Mouse (Mus musculus): ENCODE measurements at regions not wholly inside any gene's neighbourhood (a gene's known extent, or its start where the extent isn't known, plus 50 kb on each side); places are given as distances from the start of the nearest gene placed in this dataset.

DNA sequence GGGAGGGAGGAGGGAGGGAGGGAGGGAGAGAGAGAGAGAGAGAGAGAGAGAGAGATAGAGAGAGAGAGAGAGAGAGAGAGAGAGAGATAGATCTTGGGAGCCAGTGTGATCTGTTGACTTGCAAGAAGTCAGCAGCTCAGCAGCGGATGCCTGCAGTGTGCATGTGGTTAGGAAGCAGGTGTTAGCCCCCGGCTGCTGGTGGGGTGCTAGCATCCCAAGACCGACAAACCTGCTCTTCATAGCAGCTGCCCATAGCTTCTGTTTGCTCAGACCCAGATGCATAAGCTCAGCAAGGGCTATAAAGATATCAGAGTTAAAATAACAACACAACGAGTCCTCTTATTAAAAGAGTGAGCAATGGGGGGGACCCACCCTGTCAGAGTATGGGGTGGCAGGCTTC lies 88.7 kb upstream of the Hdac4 start:
- no peak for DNase-seq (ENCODE audit: low spot score)

DNA sequence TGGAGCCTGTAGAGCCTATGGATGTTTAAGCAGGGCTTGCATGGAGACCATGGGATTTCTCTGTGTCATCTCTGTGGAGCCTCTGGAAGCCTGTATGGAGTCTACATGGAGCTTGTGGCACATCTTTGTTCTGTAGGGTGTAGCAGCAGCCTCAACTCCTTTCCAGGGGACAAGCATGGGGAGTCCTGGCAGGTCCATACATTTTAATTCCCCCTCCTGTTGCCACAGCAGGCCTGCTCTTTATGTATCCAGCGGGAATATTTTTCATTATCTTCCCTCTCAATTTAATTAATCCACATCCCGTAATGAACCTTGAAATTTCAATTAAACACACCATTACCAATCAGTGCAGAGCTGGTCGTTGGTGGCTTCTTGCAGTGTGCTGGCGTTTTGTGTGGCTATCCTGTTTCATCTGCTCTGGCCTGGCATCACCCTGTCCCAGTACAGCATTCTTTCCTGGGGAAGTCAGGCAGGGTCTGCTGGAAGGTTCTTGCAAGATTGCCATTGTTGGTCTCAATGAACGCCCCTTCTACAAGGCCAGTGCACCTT lies 81.8 kb upstream of the Hdac4 start:
- no peak for DNase-seq (ENCODE audit: low spot score)

DNA sequence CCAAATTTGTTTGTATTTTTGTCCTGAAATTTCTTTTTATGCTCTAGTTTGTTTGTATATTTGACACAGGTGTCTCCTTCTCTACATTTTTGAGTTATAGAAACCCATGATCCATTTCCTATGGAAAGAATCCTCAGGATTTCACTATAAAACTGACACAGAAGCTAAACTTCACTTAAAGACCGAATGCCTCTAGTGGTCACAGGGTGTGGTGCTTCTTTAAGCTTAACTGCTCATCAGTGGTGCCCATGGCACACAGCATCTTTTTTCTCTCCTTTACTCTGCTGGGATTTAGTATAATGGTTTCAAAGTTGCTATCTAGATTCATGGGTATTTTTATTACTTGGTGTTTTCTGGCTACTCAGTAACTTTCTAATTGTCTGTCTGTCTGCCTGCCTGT lies 79.9 kb upstream of the Hdac4 start:
- peak; percentile 8 for DNase-seq (ENCODE audit: low spot score)

DNA sequence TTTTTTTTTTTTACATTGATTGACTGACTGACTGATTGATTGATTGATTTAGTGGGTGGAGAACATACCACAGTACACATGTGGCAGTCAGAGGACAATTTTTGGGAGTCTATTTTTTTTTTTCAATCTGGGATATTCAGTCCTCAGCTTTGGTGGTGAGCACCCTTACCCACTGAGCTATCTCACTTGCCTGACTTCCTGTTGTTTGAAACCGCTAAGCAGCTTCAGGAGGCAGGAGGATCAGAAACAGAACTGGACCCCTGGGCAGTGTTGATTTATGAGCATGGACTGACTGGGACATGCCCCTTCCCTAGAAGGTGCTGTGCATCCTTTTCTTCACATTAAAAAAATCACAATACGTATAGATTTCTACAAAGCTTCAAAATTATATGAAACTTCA lies 78.3 kb upstream of the Hdac4 start:
- DNase-seq (ENCODE audit: low spot score): no peak

DNA sequence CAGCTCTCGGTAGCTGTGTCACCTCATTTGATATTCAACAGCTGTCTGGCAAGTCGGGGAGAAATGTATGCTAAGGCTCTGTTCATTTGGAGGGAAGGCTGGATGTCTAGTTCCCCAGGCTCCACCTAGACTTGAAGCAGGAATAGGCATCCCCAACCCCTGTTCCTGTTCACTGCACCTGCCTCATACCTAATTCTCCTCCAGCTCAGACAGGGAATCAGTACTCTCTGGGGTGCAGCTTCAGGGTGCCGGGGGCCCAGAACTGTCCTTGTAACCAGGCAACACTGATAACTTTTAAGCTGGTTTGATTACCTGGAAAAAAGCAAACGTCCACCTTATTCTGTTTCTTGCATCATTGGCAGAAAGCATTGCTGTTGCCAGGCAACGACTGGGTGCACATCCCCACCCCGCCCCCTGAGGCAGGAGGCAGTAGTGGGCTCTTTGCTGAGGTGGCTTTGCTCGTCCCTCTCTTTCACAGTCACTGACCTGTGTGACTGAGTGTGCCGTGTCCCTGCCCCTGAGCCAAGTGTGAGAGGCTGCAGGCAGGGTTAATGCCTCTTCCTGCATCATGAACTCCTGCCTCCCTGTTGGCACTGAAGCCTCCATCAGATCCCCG lies 76.3 kb upstream of the Hdac4 start:
- DNase-seq (ENCODE audit: low spot score): no peak

DNA sequence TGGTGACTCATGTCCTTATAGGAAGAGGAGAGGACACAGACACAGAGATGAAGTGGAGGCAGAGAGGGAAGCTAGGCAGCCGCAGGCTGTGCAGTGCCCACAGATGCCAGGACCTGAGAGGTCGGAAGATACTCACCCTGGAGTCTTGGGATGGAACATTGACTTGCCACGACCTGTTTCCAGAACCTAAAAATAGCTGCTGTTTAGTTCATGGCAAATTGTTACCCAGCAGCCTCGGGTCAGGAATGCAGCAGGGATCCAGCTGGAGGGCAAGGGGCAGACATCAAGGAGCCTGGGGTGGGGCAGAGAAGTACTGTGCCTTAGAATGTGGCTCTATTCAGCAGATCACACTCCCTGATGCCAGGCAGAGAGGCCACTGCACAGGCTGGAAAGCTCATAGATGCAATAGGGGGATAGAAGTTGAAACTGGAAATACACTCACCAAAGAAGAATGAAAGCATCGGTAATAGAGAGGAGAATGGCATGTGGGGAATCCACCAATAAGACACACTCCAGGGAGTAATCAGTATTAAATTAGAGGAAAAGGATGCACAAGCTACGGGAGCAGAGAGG lies 75.1 kb upstream of the Hdac4 start:
- no peak for DNase-seq (ENCODE audit: low spot score)

DNA sequence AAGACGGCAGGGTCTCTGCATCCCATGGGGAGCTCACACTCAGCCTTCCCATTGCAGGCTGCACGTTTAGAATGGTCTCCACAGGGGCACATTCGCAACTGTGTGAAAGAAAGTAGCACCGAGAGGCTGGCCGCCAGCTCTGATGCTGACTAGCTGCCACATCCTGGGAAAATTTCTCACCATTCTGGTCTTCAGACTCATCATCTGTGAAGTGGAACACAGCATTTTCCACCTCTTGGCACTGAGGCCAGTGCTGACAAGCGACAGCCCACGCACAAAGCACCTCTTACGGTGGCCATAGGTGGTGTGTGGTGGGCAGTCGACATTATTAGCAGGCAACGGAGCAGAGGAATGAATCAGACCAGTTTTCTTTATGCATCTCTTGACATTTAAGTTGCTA lies 74.0 kb upstream of the Hdac4 start:
- DNase-seq (ENCODE audit: low spot score): no peak

DNA sequence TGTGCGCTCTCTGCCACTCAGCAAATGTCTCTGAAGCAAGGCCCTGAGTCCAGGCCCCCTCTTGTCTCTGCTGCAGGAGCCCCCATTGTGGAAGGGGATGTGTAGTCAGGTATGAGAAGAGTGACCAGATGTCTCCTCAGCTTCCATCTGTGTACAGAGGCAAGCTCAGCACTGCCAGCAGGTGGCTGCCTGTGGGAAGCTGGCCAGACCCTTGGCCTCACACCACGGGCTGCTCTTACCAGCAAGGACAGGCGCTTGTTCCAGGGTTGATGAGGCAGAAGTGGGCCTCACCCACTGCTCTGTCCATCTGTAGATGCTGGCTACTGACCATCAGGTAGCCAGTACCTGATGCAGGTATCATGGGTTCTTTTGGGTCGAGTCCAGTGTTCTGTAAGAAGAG lies 69.4 kb upstream of the Hdac4 start:
- DNase-seq (ENCODE audit: low spot score): no peak

DNA sequence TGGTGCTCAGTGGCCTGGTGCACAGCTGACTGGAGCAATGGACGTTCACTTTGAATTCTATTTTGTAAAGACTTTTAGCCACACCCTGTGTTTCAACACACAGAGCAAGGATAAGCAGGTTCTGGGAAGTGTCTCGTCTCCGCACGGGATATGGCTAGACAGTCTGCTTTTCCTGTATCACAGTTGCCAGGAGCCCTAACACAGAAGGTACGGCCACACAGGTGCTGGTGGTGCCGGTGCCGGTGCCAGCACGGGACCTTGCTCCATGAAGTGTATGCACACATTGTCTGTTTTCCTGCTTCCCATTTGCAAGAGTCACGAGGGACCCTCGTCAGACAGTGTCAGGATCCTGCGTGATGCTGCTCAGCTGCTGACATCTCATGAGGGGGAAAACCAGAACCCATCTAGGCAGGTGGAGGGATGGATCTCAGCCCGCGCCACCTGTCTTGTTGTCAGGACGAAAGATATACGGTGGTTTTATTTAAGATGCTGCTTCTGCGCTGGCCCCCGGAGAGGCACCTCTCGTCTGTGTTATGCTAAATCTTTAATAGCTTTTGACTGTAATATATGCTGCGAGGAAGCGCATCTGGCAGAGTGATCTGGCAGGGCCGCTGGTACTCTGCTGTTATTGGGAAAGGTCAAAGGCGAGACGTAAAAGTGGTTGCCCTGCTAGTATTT lies 64.4 kb upstream of the Hdac4 start:
- DNase-seq (ENCODE audit: low spot score): no peak

DNA sequence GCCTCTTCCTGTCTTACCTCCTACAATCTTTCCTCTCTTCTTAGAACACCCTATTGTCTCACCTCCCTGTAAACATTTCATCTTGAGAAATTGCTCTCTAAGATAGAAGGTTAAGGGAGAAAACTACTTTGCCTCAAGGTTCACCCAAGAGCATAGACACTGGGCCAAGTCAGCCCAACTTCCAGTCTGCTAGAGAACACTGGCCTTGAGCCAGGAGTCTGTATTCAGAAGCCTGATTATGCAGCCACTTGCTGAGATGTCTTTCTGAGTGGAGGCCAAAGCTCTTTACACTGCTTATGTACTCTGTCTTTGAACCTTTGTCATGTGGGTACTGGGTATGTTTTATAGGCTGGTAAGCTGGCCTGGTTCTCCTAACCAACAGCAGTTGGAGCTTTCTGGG lies 62.5 kb upstream of the Hdac4 start:
- peak; percentile 76 for DNase-seq (ENCODE audit: low spot score)

DNA sequence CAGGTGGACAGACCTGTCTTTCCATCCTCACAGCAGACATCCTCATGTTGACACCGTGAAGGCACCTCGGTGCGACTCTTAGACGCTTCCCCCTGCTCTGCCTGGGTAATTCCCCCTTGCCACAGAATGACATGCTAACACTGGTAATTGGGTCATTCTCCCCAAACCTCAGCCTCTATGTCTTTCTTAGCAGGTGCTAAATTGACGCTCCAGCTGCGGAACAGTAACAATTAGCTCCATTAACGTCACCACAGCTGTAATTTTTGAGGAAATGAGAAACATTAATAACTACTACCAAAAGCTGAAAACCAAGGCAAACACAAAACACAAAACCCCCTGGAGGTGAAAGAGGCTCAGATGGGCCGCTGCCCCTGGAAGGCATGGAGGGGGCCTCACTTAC lies 57.6 kb upstream of the Hdac4 start:
- no peak for DNase-seq (ENCODE audit: low spot score)

DNA sequence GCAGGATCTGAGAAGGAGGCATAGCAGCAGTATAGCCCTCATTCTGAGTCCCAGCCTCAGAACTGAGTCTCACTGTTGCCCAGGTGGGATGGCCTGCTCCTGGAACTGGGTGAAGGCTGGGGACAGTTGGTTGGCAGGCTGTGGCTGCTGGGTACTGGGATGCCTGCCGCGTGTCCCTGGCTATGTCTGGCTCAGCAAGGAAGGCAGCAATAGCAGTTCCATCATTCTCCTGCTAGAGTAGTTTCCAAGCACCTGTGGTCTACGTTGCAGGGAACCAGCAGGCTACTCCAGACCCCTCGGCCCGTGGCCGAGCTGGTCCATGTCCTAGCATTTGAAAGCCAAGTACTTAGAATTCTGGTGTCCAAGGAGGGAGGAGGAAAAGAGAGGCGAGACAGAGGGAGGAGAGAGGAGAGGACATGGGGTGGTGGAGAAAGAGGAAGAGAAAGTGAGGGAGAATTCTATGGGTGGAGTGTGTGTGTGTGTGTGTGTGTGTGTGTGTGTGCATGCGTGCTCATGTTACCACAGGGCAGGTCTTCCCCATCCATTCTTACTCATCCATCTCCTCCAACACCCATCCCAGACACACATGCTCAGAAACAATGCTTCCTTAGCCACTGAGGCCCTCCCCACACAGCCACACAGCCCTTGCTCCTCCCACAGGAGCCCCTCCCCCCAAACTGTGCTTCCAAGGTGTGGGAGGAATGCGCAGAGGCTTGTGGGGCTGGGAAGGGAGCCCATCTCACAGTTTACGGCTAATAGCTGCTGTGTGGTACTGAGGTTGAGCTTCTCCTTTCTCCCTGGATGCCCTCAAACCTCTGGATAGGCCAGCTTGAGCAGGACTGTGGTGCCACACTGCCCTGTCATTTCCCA lies 55.3 kb upstream of the Hdac4 start:
- DNase-seq (ENCODE audit: low spot score): no peak

Data from adipocyte (in vitro differentiated cells).